Mouse (Mus musculus) kidney, postnatal 25 days (tissue): ENCODE results near the gene Nkx1-1.

Source experiments
- DNase-seq, 2 experiments: peaks; one replicate each; pipeline ENCODE4 v3.0.0; 2021; ENCODE audit warnings: mixed read lengths in 2 of 2

Nkx1-1 gene

GRCm38 (mm10) chr5:33433201-33434138, at the start of gene Nkx1-1:
Nkx1-1 (minus strand) TSS chr5:33433976.
- DNase-seq: peak in 1 of 2 experiments; percentile 22

- no peak for DNase-seq
Measured at GRCm38 (mm10) chr5:33481318-33481685, 47.5 kb upstream of the Nkx1-1 start.

- no peak for DNase-seq
Measured at GRCm38 (mm10) chr5:33480582-33481317, 47.0 kb upstream of the Nkx1-1 start.

GRCm38 (mm10) chr5:33465464-33465863, 31.7 kb upstream of the Nkx1-1 start:
- no peak for DNase-seq

- DNase-seq: no peak
Measured at GRCm38 (mm10) chr5:33464390-33464789, 30.6 kb upstream of the Nkx1-1 start.

GRCm38 (mm10) chr5:33459111-33459510, 25.3 kb upstream of the Nkx1-1 start:
- DNase-seq: no peak

- DNase-seq: no peak
Measured at GRCm38 (mm10) chr5:33458132-33458622, 24.4 kb upstream of the Nkx1-1 start.

- DNase-seq: no peak
Measured at GRCm38 (mm10) chr5:33455737-33456136, 22.0 kb upstream of the Nkx1-1 start.

GRCm38 (mm10) chr5:33443794-33444193, 10.0 kb upstream of the Nkx1-1 start:
- DNase-seq: peak in 1 of 2 experiments; percentile 16

- peak; percentile 42 to 43 for DNase-seq
Measured at GRCm38 (mm10) chr5:33442927-33443710, 9.3 kb upstream of the Nkx1-1 start.

GRCm38 (mm10) chr5:33438214-33438613, 4.4 kb upstream of the Nkx1-1 start:
- peak; percentile 93 to 98 for DNase-seq

GRCm38 (mm10) chr5:33435941-33436340, 2.2 kb upstream of the Nkx1-1 start:
- peak in 1 of 2 experiments; percentile 30 for DNase-seq

GRCm38 (mm10) chr5:33435151-33435550, 1.4 kb upstream of the Nkx1-1 start:
- peak in 1 of 2 experiments; percentile 31 for DNase-seq

- DNase-seq: peak in 1 of 2 experiments; percentile 31
Measured at GRCm38 (mm10) chr5:33434141-33434780, 485 bp upstream of the Nkx1-1 start.

- DNase-seq: peak in 1 of 2 experiments; percentile 22
Measured at GRCm38 (mm10) chr5:33432057-33432935, 1.5 kb downstream of the Nkx1-1 start.

GRCm38 (mm10) chr5:33431173-33432005, 2.4 kb downstream of the Nkx1-1 start:
- DNase-seq: peak in 1 of 2 experiments; percentile 29

GRCm38 (mm10) chr5:33430511-33431172, 3.1 kb downstream of the Nkx1-1 start:
- DNase-seq: peak in 1 of 2 experiments; percentile 16

- DNase-seq: peak in 1 of 2 experiments; percentile 13
Measured at GRCm38 (mm10) chr5:33430106-33430505, 3.7 kb downstream of the Nkx1-1 start.

GRCm38 (mm10) chr5:33427461-33427860, 6.3 kb downstream of the Nkx1-1 start:
- DNase-seq: peak in 1 of 2 experiments; percentile 7
